Mouse (Mus musculus) kidney, adult 2 months (tissue): Measurements from ENCODE around the gene Piezo1.

Source experiments
- CTCF ChIP-seq: fragments of 200-500 bp; conservative IDR thresholded peaks from 2 replicates; pipeline ENCODE4 v1.5.1; 2011; ENCODE audit warnings: low read depth, mild to moderate bottlenecking, control low read depth, low read length, moderate library complexity, mixed read lengths; ENCODE audit not compliant: insufficient read depth, insufficient read length
- POLR2A ChIP-seq: fragments of 200-500 bp; IDR thresholded peaks from one replicate; pipeline ENCODE4 v1.6.1; 2011; ENCODE audit warnings: low read depth, low read length, control low read depth

DNA sequence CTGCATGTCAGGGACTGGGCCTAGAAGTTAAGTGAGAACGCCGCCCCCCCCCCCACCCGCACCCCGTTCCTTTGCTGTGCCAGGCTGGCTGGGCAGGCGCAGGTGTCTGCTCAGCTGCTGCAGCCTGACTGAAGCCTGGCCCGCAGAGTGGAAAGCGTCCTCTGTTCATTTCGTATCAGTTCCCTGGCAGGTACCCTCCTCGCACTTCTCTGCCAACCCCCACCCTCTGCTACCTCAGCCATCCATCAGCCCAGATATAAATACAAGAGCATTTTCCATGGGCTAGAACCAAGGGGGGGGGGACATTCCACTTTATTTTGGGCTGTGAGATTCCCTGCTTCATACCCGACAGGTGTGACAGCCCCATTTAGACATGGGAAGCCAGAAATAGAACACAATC is 99.0 kb downstream of the Piezo1 start:
- TF ChIP-seq CTCF (no peak), POLR2A (no peak)
